Mouse (Mus musculus): ENCODE measurements at regions not wholly inside any gene's neighbourhood (a gene's known extent, or its start where the extent isn't known, plus 50 kb on each side); places are given as distances from the start of the nearest gene placed in this dataset.
A peak's percentile ranks its signal among the peaks of the same experiment; 100 is the strongest.

GRCm38 (mm10) chr16:73435726-73436125 is 975.9 kb downstream of the Robo2 start:
- DNase-seq (ENCODE audit: low spot score in 2 of 2): no peak

GRCm38 (mm10) chr16:73424851-73425250 is 986.8 kb downstream of the Robo2 start:
- no peak for DNase-seq (ENCODE audit: low spot score in 2 of 2)

- DNase-seq (ENCODE audit: low spot score in 2 of 2): no peak
These were observed 987.3 kb downstream of the Robo2 start for GRCm38 (mm10) chr16:73424311-73424710.

- DNase-seq (ENCODE audit: low spot score in 2 of 2): no peak
These were observed 1007.1 kb downstream of the Robo2 start for GRCm38 (mm10) chr16:73404509-73404908.

- DNase-seq (ENCODE audit: low spot score in 2 of 2): no peak
These were observed 1007.5 kb downstream of the Robo2 start for GRCm38 (mm10) chr16:73404099-73404498.

GRCm38 (mm10) chr16:73379056-73379455 is 1032.6 kb downstream of the Robo2 start:
- DNase-seq (ENCODE audit: low spot score in 2 of 2): no peak

- DNase-seq (ENCODE audit: low spot score in 2 of 2): no peak
These were observed 1036.9 kb downstream of the Robo2 start for GRCm38 (mm10) chr16:73374608-73375165.

GRCm38 (mm10) chr16:73368607-73369233 is 1042.9 kb downstream of the Robo2 start:
- DNase-seq (ENCODE audit: low spot score in 2 of 2): no peak

GRCm38 (mm10) chr16:73367926-73368325 is 1043.7 kb downstream of the Robo2 start:
- DNase-seq (ENCODE audit: low spot score in 2 of 2): no peak

- peak; percentile 2 to 7 for DNase-seq (ENCODE audit: low spot score in 2 of 2)
These were observed 1044.3 kb downstream of the Robo2 start for GRCm38 (mm10) chr16:73367226-73367840.

- no peak for DNase-seq (ENCODE audit: low spot score in 2 of 2)
These were observed 1042.6 kb downstream of the Robo1 start for GRCm38 (mm10) chr16:73350698-73351097.

- no peak for DNase-seq (ENCODE audit: low spot score in 2 of 2)
These were observed 1035.8 kb downstream of the Robo1 start for GRCm38 (mm10) chr16:73343941-73344340.

GRCm38 (mm10) chr16:73343531-73343930 is 1035.4 kb downstream of the Robo1 start:
- DNase-seq (ENCODE audit: low spot score in 2 of 2): no peak

- no peak for DNase-seq (ENCODE audit: low spot score in 2 of 2)
These were observed 1009.5 kb downstream of the Robo1 start for GRCm38 (mm10) chr16:73317644-73318043.

- DNase-seq (ENCODE audit: low spot score in 2 of 2): no peak
These were observed 1002.0 kb downstream of the Robo1 start for GRCm38 (mm10) chr16:73310096-73310495.

- DNase-seq (ENCODE audit: low spot score in 2 of 2): no peak
These were observed 971.8 kb downstream of the Robo1 start for GRCm38 (mm10) chr16:73279951-73280350.

GRCm38 (mm10) chr16:73259691-73260090 is 951.6 kb downstream of the Robo1 start:
- DNase-seq (ENCODE audit: low spot score in 2 of 2): no peak

GRCm38 (mm10) chr16:73259283-73259682 is 951.2 kb downstream of the Robo1 start:
- DNase-seq (ENCODE audit: low spot score in 2 of 2): no peak

- no peak for DNase-seq (ENCODE audit: low spot score in 2 of 2)
These were observed 937.0 kb downstream of the Robo1 start for GRCm38 (mm10) chr16:73245073-73245590.

- DNase-seq (ENCODE audit: low spot score in 2 of 2): no peak
These were observed 922.5 kb downstream of the Robo1 start for GRCm38 (mm10) chr16:73230599-73230998.

GRCm38 (mm10) chr16:73217555-73217954 is 909.4 kb downstream of the Robo1 start:
- no peak for DNase-seq (ENCODE audit: low spot score in 2 of 2)

GRCm38 (mm10) chr16:73203542-73203941 is 895.4 kb downstream of the Robo1 start:
- DNase-seq (ENCODE audit: low spot score in 2 of 2): no peak

GRCm38 (mm10) chr16:73200991-73201390 is 892.9 kb downstream of the Robo1 start:
- DNase-seq (ENCODE audit: low spot score in 2 of 2): no peak

Measured in left cerebral cortex, adult 18-20 months (tissue).